Mouse (Mus musculus): Measurements from ENCODE around the gene Kdm4d.
"Not testable (repeated sequence)": the region's sequence is repeated elsewhere in the genome, so short reads cannot be mapped to it uniquely, and the experiment has no call there.

GRCm38 (mm10) chr9:14451120-14451519, 49.2 kb downstream of the Kdm4d start:
- TF ChIP-seq CTCF (IDR thresholded peaks at IDR 0.05; ENCODE audit: low read depth, low read length); POLR2A (IDR thresholded peaks at IDR 0.05; ENCODE audit: borderline replicate concordance, low read depth, low read length): not testable (repeated sequence)
